Mouse (Mus musculus) right cerebral cortex, postnatal 4 days (tissue): ENCODE measurements around the gene Dhx32.
A peak's percentile ranks its signal among the peaks of the same experiment; 100 is the strongest.

Experiments used
- DNase-seq: peaks from one replicate; pipeline ENCODE4 v3.0.0-alpha.2; 2022

Gene Dhx32

DNA sequence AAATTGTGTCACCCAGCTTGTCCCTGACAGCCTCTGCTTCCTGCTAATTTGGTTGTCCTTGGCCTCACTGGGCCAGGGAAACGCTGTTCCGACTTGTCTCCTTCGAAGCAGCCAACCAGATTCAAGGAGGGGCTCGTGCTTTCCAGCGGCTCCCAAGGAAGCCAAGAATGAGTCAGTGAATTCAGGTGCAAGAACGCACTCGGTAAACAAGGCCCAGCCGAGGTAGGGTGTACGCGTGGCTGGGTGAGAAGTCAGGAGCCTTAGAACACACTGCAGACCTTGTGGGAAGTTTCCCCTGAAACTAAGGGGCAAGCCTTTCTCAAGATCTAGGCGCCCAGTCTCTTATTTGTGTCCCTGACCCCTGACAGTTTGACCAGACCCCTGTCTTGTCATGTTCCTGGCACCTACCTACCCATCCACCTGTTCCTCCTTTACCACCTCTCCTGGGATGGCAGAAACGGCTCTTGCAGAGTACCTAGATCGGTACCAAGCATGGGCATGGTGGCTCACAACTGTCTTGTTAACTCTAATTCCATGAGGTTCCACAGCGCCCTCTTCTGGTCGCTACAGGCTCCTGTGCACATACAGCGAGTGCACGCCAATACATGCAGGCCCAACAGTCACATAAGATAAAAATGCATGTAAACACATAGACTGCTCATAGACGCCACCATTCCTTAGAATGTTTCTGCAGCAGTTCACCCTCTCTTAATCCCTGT is at the start of gene Dhx32:
Gene Dhx32 (minus strand): TSS at position 10 of the 719 bp plus-strand sequence.
- peak; percentile 83 for DNase-seq

DNA sequence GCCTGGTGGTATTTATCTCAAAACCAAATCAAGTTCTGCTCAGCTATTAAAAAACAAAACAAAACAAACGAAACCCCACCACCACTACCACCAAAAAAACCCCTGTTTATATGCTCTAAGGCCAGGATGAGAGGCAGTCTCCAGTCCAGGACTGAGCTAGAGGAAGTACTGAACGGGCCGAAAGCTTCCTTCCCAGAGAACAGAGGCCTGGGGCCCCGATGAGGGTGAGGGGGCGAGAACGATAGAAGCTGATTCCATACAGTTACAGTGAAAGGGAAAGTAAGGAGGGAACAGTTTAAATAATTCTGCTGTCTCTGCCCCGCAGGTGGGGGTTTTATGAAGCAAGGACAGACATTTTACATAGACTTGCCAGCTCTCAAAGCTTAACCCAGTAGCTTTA is 47.1 kb upstream of the Dhx32 start:
- DNase-seq = no peak

DNA sequence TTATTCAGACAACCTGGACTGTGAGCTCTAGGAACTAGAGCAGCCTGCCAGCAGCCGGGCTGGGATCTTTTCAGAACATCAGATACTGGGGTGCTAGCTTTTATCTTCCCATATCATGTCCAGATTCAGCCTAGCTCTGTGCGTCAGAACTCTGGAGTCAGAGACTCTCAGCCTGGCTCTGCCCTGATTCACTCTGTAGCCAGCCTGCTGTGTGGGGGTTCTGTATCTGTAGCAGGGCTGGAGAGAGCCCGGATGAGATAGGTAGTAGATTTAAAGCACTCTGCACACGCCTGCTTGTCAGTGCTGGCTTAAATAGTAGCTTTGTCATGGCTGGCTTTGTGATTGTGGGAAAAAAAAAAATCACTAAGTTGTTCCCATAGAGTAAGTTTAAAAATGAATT is 46.0 kb upstream of the Dhx32 start:
- no peak for DNase-seq

DNA sequence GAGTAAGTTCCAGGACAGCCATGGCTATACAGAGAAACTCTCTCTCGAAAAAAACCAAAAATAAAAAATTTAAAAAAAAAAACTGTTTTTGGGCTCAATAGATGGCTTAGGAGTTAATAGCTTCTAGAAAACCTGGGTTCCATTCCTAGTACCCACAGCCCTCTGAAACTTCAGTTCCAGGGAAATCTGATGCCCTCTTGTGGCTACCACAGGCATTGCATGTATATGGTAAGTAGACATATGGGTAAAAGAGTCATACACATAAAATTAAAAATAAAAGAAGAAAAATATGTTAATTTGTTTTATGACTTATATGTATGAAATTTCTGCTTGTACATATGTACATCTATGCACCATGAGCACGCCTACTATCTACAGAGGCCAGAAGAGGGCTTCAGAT is 42.1 kb upstream of the Dhx32 start:
- DNase-seq = no peak

DNA sequence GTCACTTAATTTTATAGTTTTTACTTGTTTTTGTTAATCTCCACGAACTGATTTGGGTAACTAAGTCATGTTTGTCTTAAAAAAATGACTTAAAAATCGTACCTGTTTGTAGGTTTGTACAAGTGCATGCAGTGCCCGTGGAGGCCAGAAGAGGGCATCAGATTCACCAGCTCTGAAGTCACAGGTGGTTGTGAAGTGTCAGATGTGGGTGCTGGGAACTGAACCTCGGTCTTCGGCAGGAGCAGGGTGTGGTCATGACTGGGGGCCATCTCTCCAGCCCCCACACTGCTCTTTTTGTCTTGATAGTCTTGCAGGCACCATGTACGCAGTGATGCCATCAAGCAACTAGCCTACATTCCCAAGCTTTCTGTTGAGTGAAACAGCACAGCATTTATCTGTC is 41.2 kb upstream of the Dhx32 start:
- no peak for DNase-seq

DNA sequence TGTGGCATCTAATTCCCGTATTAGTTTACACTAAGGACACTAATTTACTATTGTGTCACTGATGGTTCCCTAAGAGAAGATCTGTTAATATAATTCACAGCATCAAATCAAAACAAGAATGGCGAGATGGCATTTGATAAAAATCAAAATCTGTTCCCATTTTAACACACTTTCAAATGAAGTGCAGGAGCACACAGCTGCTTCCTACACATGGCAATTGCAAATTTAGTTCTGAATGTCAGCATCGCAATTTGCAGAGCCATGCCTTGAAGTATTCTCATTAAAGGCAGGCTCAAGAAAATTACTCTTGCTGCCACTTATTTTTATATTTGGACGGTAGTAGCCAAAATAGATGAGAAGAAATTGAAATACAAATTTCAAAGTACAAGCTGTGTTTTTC is 30.8 kb upstream of the Dhx32 start:
- no peak for DNase-seq

DNA sequence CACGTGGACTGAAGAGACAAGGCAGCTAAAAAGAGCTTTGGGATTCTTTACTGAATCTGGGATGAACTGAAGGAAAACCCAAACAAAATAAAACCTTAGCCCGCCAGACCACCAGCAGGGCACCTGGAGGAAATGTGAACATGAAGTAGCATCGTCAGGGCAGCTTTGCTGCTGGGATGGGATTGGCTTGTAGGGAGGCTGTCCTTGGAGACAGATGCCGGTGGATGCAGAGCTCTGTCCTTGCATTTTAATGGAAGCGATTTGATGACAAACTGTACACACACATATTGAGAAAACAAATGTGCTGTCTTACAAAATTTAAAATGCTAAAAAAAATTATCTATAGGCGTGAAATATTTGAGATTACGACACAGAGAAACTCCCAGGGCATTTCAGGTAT is 30.4 kb upstream of the Dhx32 start:
- no peak for DNase-seq

DNA sequence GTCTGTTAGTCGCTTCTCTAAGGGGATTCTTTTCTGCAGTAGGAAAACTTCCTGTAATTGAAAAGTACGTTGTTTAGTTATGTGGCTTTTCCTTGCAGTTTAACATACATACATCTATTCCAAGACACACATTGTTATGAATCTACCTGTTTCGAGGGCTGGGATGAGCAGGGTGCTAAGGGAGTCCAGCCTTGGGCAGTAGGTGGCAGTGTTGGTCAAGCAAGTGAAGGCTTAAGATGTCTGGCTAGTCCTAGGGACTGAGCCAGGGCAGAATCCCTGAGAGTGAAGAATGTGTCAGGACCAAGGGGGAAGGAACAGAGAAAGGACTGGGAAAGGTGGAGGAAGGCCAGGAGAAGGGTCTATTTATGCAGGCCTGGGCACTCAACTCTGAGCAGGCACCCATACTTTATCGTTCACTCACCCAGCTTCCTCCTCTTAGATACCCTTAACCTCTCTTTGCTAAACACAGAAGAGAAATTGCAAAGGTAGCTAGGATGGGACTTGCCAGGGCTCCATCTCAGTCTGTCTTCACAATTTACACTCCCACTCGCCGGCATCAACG is 23.2 kb upstream of the Dhx32 start:
- peak; percentile 74 for DNase-seq

DNA sequence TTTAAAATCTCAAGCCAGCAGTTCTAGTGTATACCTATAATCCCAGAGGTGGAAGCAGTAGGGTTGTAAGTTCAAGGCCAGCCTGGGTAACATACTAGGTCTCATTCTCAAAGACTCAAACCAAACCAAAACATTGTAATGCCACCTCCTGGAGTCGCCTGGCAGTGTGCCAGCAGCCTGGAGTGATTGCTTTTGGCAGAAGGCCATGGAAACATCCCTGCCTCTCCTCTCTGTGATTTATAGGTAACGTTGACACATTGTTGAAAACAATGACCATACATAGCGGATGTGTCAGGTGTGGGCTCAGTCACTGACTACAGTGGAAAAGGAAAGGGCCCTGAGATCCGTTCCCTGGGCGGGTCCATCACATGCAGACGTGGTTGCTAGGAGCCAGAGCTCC is 19.3 kb upstream of the Dhx32 start:
- peak; percentile 23 for DNase-seq

DNA sequence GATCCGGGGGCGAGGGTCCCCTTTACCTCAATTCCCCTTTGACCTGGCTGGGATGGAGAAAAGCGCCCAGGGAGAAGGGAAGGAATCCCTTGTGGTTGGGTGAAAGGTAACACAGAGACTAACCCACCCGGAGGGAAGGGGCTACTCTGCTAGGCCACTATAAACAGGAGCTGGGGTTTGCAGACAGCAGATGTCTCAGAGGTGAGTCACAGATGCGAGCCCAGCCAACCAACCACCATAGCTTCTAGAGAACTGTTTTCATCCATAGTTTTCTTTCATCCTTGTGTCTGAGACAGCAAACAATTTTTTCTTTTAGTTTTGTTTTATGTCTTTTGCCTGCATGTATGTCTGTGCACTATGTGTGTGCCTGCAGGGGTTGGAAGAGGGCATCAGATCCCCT is 17.4 kb upstream of the Dhx32 start:
- no peak for DNase-seq

DNA sequence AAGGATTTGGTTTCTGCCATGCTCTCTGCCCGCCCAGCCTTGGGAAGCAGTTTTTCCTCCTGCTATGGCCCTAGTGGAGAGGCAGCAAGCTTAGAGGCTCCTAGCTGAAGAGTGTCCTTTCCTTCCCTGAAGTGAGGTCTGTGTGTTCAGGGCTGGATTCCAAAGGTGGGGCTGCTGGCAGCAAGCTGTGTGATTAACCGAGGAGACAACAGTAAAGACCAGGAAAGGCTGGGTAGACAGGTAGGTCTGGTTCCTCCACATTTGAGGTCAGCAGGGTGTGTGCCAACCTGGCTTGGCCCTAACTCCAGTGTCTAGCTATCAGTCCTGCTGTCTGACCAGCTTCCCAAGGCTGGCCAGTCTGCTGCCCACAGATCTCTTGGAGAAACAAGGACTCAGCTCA is 12.2 kb upstream of the Dhx32 start:
- DNase-seq = no peak

DNA sequence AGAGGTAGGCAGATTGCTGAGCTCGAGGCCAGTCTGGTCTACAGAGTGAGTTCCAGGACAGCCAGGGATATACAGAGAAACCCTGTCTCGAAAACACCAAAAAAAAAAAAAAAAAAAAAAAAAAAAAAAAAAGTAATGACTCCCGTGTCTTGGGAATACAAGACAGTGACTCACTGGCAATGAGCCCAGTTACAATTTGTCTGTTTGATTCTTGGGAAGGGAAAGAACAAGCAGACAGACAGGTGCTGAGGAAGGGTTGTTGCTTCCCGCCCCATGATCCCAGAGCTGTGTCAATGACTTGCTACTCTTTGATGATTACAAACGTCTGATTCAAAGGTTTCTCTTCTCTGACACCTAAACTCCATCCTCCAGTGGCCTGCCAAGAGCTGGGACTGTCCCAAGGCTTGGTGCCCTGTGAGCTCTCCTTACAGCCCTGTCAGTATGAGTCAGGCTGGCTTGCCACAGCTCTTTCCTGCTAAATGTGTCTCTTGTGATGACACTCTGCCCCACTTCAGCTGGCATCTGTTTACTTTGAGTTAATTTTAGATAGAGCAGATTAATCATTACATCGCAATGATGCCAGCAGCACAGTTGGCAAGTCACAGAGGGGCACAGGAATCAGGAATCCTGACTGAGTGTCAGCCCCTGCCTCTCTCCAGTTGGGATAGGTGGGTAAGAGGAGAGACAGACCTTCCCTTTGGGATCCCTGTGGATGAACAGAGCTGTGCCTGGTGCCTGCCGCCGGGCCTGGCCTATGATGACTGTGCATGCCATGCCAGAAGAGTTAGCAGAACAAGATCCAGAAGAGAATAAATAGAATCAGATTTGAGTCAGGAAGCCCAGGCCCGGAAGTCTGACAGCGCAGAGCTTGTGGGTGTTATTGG is 11.0 kb upstream of the Dhx32 start:
- DNase-seq = no peak

DNA sequence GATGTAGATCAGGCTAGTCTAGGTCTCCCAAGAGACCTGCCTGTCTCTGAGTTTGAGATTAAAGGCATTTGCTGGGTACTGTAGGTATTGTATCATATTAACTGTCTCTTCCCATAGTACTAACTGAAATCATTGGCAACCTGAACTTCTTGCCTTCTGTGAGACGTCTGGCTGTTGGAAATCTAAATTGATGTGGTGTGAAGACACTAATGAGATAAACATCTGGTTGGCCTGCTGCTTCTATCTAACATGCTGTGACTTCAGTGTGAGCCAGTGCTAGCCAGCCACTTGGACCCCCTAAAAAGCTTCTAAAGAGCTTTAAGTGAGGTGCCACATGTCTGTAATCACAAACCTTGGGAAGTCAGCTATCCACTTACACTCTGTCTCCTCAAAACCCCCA is 10.2 kb upstream of the Dhx32 start:
- DNase-seq = no peak

DNA sequence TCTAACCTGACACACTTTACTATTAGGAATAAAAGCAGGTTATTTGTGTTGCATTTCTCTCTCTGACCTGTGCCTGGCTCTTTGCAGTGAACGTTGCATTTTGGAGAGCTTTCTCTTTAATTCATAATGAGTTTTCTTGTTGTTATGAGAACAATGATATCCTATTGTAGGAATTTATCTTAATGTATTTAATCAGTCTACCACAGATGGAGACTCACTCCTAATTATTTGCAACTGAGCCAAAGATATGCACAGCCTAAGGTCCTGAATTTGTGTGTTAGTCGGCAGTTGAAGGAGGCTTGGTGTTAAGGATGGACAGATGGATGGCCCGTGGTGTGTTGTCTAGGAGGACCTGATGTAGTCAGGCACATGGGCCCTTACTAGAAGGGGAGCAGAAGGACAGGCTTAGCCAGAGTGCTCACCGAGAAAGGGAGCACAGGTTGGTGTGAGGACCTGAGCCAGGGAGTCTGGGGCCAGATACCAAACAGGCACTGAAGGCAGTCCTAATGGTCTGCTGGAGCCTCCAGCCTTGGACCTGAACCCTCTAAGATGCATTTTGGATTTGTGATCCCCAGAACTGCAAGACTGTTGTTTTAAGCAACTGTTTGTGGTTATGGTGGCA is 8.2 kb upstream of the Dhx32 start:
- no peak for DNase-seq

DNA sequence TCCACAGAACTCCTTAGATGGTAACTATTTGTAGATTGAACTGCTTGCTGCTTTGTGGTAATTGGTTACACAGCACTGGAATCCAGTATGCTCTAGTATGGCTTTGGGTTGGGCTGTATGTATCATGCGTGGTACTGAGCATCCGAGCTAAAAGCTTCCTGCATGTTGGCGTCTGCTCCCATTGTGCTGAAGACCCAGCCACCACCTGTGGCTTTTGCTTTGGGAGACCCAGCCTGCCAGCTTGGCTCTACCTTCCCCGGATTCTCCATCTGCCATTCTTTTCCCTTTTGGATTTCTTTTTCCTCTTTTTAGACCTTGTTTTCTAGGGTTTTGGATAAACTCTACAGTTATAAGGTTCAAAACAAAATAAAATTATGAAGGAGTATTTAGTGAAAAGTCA is 7.6 kb upstream of the Dhx32 start:
- no peak for DNase-seq

DNA sequence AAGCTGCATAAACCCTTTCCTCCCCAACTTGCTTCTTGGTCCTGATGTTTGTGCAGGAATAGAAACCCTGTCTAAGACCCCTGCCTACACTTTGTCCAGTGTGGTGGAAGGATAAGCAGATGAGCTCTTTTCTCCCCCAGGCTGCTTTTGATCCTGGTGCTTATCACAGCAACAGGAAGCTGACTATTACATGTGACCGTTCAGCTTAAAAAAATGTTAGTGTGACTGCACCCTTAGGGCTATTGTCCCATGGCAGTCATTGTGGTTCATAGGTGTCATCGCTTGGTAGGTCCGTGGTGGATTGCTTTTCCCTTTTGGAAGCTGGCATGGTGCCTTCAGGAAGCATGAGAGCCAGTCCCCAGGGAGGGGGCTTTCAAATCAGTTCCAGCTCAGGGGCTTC is 5.6 kb upstream of the Dhx32 start:
- DNase-seq = no peak

DNA sequence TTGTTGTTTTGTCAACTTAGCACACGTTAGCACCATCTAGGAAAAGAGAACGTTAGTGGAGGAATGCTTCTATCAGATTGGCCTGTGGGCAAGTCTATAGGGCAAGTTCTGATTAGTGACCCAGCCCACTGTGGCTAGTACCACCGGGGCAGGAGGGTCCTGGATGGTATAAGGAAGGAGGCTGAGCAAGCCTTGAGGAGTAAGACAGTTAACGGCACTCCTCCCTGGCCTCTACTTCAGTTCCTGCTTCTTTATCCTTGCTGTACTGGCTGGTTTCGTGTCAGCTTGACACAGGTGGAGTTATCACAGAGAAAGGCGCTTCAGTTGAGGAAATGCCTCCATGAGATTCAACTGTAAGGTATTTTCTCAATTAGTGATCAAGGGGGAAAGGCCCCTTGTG is 5.0 kb upstream of the Dhx32 start:
- no peak for DNase-seq

DNA sequence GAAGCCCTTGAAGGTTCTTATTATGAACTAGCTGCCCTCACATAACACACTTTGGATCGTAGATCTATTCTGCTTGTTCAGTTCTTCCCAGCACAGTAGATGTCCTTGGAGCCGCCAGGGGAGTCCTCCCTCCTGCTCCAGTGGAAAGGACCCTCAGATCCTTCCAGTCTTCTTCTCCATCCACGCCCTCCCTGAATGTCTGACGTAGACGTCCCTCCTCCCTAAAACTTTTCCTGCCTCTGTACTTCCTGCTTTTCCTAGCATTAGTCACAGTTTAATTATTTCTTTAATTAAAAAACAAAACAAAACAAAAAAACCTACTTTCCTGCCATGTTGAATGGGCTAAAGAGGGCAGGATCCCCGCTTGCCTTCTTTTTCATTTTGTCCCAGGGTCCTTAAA is 535 bp downstream of the Dhx32 start:
- no peak for DNase-seq

DNA sequence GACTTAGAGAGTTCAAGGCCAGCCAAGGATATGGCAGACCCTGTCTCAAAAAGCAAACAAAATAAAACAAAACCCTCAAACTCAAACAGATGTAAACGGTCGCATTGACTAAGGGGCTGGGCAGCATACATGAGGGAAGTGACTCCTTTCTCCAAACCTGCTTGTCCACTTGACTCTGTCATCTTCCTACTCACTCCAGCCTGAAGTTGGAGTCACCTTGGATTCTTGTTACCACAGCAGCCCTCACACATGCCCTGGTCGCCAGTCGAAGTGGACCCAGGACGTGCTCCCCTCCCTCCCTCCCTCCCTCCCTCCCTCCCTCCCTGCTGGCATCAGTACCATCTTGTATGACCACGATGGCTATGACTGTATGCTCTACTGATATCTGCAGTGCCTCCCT is 943 bp downstream of the Dhx32 start:
- DNase-seq = no peak

DNA sequence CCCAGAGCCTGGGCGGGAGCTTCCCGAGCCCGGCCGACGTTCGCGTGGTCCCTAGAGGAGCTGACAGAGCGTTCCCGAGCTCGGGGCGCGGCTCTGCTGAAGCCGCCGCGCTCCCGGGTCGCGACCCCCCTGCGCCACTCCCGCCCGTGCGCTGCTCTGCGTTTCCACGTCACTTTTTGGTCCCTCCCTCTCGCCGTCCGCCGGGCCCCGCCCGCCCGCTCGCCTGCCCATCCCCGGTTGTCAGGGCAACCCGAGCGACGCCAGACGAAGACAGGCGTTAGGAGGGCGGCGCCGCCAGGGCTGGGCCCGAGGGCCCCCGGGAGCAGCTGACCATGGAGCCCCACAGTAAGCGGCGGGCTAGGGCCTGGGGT is 5.9 kb downstream of the Dhx32 start, which contains the start of gene Fank1:
Gene Fank1 (plus strand): TSS at position 236 of the 371 bp plus-strand sequence.
- peak; percentile 81 for DNase-seq

DNA sequence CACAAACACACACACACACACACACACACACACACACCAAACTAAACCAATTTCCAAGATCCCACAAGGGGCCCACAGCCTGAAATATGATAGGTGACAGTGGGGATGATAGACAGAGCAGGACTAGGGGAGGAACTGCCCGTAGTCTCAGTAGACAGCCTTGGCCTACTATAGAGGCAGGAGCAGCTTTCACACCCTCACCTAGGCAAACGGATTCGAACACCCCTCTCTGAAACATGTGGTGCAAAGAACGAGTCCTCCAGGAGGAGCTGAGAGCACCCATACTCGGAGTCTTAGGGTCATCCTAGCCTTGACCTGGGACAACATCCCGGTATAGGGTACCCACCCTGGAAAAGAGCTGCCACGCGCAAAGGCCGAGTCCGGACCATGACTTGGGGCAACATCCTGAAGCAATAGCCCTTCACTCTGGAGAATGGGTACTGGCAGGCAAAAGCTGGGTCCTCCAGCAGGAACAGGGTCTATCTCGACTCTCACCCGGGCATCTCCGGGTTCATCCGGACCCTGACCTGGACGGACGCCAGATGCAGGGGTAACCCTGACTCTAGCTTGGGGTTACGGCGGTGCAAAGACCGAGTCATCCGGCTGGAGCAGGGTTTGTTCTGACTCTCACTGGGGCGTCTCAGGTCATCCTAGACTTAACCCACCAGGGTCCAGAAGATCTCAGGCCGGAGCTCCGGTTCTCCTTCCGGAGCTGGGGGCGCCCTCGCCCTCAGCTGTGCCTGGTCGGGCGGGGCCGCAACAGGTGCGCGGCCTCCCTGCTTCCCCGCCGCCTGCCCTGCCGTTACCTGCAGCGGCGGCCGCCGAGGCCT is 6.5 kb downstream of the Dhx32 start:
- peak; percentile 45 for DNase-seq

DNA sequence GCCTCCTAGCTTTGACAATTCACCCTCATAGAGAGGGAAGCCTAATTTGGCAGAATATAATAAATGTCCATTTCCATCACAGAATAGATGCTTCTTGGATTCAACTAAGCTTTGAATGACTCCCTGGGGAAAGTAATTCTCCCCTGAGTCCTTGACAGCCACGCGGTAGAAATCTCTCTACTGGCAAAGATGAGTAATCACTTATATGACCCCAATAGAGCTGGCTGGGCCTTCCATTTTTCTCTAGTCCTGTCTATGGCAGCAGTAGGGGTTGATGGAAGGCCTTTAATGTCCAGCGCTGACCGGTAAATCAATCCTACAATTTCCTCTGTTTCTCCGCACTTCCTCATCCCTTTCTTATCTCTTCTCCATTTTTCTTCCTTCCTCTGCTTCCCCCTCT is 7.3 kb downstream of the Dhx32 start:
- DNase-seq = no peak

DNA sequence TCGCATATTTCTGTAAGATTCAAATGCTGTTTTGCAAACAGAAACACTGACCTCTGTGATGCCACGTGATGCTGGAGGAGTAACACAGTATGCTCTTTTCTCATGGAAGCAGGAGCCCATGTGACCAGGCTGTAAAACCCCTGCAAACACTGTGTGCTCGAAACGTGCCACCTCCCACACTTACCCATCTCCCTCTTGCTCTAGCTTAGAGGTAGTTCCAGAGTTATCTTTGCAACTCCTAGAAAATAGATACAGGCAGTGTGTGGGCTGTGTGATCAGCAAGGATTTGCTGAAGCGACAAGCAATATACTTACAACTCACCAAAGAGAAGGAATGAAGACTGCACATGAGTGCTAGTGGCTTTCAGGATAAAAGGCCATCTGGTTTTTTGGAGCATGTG is 14.0 kb downstream of the Dhx32 start:
- no peak for DNase-seq
